Mouse (Mus musculus) kidney, adult 9 months (tissue): Measurements from ENCODE around the gene Myh14.

Experiments used
- DNase-seq: peaks from one replicate; pipeline ENCODE4 v3.0.0; 2022

The Myh14 gene

DNA sequence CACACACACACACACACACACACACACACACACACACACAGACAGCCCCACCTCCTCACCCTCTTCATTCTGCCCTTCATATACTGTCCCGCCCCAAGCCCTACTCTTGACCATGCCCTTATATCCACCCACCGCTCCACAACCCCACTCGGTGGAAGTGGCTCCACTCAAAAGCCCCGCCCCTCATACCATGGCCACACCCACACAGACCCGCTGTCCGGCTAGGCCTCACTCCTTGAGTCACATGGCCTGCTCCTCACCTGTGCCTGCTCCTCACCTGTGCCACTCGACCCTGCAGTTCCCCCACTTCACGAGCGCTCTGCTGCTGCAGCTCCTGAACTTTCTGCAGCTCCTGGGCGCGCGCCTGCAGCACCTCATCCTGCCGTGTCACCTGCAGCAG lies 40.2 kb downstream of the Myh14 start:
- no peak for DNase-seq

DNA sequence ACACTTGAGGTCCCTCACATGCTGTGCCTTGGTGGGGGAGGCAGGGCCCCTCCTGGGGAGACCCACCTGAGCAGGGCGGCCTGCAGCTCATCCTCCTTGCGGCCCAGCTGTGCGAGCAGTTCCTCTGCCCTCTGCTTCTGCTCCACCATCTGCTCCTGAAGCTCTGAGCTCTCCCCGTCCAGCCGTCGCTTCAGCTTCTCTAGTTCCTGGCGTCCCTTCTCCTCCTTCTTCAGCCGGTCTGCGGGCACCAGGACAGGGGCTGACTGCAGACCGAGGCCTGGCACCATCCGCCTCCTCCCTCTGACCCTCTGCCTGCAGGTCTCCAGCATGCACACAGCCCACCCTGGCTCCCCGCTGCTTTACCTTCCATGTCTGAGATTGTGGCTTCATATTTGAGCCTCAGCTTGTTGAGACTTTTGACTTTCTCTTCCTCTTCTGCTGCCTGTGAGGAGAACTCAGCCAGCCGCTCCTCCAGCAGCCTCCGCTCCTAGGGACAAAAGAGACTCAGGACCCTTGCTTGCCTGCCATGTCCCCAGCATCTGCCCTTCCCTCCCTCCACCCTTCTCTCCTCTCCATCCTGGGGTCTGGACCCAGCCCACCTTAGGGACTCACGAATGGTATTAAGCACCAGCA lies 42.1 kb downstream of the Myh14 start:
- DNase-seq = no peak

DNA sequence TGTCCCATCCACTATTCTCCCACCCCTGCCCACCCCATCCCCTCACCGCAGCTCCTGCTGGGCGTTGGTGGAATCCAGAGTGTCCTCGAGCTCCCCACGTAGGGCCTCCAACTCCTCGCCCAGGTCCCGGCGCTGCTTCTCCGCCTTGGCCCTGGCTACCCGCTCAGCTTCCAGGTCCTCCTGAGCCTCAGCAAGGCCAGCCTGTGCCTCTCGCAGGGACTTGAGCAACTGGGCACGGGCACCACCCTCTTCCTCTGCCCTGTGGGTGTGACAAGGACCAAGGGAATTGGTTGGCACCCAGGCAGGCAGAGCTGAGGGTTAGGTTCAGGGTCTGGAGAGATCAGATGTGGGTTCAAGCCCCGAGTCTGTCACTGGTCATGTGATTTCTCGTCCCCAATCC lies 43.7 kb downstream of the Myh14 start:
- DNase-seq = no peak

DNA sequence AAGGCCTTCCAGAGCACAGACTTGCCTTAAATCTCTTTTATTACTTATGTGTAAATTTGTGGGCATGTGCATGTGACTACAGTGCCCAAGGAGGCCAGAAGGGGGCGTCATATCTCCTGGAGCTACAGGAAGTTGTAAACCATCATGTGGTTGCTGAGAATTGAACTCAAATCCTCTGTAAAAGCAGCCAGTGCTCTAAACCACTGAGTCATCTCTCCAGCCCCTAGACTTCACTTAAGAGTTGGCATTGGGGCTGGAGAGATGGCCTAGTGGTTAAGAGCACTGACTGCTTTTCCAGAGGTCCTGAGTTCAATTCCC lies 44.6 kb downstream of the Myh14 start:
- no peak for DNase-seq

DNA sequence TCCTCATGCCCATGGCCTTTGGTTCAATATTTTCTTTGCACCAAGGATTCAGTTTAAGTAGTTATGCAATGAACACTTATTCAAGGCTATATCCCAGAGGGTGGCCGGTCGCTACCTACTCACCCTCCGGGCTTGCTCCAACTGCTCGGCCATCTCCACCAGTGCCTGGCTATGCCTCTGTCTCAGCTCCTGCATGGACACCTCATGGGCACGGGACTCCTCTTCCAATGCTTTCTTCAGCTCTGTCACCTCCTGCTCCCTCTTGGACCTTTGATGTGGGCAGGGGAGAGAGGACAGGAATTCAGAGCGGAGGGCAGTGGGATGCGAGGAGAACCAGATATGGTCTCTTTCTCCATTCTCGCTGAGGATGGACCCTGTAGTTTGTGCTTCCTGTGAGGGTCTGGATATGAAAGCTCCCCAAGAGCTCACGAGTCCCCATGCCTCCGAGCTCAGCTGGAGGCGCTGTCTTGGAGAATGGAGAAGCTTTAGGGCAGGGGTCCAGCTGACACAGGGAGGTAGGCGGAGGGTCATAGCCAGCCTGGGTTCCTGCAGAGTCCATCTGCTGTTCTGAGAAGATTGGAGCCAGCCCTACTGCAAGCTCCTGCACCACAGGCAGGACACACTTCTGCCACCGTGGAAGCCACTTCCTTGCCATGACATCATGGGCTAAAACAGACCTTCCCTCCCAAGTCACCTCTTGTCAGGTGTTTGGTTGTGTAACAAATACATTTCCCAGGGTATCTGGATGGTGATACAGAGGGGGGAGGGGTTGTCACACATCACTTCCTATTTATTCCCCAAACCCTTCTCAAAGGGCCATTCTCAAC lies 45.2 kb downstream of the Myh14 start:
- DNase-seq = no peak

DNA sequence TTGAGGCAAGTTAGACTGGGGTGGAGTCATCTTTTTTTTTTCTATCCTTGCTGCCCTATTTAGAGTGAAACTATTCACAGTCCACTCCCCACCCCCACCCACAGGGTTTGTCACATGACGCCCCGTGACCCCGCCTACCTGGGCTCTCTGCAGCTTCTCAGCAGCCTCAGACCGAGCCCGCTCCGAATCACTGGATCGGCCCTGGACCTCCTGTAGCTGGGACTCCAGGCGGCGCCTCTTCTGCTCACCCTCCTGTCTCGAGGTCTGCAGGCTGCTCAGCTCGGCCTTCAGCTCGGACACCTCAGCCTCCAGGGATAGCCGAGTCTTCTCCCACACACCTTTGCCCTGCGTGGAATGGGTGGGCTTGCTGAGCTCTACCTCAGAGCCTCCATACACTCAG lies 45.8 kb downstream of the Myh14 start:
- no peak for DNase-seq

DNA sequence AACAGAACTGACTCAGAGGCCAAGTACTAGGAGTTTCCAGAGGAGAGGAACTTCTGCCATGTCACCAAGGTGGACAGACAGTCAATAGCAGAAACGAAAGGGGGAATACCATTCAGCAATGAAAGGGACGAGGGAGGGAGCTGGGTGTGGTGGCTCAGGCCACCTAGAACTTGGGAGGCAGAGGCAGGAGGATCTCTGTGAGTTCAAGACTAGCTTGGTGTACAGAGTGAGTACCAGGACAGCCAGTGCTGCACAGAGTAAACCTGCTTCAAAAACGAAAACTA lies 46.2 kb downstream of the Myh14 start:
- DNase-seq = no peak

DNA sequence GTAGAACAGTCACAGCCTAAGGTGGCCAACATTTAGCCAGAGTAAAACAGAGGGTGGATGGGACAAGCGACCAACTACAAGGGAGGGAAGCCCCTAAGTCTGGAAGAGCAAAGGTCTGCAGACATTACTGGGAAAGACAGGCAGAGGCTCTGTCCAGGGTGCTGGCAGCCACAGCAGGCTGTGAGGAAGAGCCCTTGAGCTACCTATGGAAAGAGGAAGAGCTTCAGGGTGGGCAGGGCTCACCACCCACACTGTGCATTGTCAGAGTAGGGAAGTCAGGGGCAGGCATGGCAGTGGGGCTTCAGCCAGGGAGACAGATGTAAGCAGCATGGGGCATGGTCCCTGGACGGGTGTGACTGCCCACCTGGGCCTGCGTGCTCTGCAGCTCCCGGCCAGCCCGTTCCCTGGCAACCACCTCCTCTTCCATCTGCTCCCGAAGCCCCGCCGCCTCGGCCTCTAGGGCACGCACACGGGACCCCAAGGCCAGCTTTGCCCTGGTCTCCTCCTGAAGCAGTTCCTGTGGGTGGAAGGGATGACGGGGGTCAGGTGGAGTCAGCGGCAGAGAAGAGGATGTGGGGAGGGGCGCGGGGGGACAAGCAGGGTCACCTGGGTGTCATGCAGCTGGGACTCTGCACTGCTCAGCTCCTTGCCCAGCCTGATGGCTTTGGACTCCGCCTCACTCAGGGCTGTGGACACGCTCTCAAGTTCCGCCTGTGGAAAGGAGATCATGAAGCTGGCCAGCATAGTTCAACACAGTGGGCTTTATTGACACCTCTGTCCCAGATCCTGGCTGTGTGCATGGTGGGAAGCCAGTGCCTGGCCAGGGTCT lies 46.7 kb downstream of the Myh14 start:
- DNase-seq = no peak

DNA sequence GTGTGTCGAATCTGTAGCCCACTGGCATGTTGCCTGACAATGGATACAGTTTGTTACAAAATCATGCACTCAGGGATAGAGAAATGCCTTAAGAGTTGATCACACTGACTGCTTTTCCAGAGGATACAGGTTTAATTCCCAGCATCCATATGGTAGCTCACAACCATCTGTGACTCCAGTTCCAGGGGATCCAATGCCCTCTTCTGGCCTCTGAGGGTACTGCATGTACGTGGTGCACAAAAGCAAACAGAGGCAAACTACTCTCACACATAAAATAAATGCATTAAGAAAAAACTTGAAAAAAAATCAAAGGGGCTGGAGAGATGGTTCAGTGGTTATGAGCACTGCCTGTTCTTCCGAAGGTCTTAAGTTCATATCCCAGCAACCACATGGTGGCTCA lies 53.6 kb downstream of the Myh14 start:
- DNase-seq = no peak

DNA sequence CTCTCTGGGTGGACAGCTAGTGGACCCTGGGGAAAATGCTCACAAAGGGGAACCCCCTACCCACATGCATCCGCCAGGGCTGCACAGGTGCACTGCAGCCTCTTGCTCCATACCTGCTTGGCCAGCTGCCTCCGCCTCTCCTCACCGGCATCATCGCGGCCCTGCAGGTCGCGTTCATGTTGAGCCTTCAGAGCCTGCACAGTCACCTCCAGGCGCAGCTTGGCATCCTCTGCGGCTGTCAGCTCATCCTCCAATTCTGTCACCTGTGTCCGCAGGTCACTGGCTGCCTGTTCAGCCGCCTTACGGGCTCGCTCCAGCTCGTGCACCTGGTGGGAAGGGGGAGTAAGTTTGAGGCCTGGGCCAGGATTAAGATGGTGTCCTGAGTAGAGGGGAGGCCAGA lies 54.7 kb downstream of the Myh14 start:
- DNase-seq = no peak

DNA sequence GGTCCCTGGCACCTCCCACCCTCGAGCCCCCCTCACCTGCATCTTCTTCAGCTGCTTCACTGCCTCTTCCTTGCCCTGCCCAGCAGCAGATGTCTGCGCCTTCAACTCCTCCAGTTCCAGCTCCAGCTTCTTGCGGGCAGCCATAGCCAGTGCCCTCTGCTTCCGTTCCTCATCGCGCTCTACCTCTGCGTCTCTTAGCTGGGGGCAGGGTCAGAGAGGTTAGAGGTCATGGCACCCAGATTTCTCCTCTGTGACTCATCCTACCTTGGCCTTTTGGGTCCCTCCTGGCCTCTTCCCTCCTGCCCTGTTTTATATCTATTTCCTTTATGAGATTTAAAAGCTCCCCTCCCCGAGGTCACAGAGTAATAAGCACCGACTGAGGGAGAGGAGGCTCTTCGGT lies 55.3 kb downstream of the Myh14 start:
- DNase-seq = no peak

DNA sequence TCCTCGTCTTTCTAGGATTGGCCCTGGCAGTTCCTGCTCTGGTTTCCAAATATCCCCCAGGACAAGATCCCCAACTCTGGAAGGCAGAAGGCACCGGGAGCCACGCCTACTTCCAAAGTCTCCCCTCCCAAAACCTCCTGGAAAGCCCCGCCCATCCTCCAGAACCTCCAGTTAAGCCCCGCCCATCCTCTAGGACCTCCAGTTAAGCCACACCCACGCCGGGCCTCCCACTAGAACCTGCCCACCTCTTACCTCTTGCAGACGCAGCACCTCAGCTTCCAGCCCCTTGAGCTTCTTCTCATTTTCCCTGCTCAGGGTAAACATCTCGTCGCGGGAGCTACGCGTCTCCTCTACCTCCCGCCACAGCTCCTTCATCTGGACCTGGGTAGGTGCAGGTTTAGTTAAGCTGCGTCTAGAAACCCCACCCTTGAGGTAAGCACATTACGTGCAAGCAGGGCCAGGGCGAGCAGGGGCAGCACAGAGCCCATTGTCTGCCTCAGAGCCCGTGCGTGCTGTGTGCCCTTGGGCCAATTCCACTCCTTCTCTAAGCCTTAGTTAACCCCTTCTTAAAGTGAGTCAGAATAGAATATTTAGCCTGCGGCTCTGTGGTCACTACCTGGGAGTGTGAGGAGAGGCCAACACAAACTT lies 56.5 kb downstream of the Myh14 start:
- no peak for DNase-seq

DNA sequence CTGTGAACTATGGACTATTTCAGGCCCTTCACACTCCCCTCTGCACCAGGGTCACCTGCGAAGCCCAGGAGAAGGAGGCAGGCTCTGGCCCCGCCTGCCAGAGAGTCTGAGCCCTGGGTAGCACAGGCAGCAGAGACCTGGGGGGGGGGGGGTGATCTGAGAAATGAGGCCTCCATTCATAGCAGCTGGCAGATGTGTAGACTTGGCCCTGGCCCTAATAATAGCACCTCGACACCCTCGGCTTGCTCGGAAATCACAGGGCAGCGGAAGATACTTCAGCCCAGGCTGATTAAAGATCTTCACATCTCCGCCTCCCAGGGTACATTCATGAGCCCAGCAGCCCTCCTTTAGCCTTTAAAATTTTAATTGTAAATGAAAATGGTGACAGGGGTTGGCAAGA lies 58.5 kb downstream of the Myh14 start:
- no peak for DNase-seq

DNA sequence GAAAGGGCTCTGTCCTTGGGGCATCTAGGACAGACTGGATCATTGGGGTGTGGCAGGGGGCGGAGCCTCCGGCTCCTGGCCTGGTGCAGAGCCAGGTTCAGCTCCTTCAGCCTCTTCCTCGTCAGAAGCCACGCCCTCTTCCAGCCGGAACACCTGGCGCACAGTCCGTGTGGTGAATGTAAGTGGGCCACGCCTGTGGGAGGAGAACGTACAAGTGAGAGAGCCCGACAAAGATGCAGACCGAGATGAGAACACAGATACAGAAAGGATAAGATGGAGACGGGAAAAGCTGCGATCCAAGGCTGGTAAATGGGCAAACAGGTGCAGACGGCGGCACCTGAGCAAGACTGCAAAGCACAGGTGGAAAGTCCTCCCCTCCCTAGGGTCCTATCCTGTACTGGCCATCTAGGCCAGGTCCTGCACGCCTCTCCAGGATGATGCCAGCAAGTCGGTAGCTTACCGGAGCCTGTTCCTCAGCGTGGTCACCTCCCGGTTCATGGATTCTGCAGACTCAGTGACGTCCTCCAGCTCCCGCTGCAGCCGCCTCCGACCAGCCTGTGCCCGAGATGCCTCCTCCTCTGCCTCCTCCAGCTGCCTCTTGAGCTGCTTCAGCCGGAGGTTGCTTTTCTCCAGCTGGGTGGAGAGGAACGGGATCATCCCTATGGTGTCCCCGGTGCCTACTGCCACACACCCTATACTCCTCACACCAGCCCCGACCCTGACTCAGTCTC lies 64.3 kb downstream of the Myh14 start:
- DNase-seq = no peak

DNA sequence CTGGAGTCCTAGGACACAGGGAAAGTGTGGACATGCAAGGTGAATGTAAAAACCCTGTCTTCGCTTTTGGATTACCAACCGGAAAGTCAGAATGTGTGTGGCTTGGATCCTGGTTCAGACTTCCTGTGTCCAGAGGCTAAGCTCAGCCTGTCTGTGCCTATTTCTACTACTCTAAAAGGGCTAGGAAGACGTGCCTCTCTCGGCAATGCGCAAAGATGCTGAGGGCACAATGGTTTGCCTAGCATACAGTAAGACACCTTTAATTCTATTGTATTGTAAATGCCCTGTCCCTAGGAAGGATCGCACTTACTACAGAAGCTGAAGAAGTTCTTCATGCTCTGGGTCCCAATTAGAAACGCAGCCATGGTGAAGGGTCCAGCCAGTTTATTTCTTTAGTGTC lies 65.2 kb downstream of the Myh14 start:
- no peak for DNase-seq

DNA sequence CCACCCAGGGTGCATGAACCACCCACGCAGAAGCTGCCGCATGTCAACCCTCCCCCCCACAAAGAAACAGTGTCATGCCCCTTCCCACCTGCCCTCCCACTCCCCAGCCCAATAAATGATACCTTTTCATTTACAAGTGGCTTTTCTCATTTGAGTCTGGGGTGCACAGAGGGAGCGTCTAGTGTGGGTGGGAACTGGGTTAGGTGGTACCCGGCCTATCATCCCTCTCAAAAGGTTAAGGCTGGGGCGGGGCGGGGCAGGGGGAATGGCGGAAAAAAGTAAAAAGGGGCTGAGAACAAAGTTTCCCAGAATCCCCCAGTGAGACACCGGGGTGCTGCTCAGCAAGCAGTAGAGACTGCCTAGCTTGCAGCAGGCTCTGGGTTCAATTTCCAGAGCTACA lies 66.0 kb downstream of the Myh14 start:
- DNase-seq = no peak

DNA sequence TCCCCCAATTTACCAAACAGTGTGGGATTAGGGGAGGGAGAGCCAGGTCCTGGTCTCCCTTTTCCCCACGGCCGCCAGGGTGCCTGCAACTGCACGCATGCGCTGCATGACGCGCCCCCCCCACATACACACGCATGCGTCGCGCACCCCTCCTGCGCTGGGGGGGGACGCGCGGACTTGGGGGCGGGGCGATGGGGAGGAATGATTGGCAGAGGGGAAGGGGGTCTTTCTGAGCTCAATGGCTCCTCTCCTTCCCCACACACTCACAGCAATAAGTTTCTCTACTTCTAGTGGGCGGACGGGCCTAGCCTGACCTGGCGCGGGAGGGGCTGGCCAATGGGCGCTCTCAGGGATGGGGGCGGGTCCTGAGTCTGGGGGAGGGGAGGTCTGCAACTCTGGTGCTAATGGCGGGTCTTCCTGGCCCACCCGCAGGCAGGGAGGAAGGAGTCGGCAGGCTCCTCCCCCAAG lies 66.5 kb downstream of the Myh14 start:
- no peak for DNase-seq

DNA sequence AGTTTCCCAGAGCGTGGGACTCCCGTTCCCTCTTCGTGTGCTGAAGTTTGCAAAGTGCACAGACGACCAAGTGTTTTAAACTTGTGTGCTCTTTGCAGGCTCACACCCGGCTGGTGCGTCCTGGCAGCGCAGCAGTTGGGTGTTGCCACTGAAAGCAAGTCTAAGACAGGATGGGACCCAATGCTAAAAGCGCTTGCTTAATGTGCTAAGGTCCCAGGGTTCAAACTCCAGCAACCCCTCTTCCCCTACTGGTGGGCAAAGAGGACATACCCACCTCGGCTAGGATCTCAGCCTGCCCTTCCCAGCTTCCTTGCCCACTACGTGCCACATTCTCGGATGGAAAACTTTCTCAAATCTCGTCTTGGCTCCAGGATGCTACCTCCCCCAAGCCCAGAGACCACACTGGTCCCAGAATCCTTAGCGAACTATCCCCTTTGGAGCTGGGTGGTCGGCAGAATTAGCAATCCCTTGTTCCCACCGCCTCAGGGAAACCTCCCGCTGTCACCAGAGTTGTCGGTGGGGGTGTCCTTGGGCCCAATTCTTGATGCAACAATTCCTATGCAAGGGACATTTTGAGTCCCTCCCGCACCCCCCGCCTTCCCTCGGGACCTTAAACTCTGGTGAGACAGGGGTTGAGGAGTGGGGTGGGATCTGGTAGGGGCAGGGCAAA lies 67.3 kb downstream of the Myh14 start:
- no peak for DNase-seq

DNA sequence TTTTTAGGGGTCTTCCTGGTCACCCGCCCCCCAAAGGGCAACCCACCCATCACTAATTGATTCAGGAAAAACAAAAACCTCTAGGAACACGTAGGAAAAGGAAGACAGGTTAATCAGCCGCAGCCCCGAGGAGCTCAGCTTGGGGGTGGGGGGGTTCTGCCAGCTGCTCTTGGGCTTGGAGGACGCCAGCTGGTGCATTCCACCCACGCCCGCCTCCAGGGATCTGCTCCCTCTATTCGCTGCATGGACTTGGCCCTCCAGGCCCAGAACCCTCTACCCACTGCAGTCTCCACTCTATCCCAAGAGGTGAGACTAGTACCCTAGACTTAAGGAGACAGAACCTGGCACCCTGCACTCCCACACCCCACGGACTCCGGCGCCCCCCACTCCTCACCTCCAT lies 68.2 kb downstream of the Myh14 start:
- no peak for DNase-seq

DNA sequence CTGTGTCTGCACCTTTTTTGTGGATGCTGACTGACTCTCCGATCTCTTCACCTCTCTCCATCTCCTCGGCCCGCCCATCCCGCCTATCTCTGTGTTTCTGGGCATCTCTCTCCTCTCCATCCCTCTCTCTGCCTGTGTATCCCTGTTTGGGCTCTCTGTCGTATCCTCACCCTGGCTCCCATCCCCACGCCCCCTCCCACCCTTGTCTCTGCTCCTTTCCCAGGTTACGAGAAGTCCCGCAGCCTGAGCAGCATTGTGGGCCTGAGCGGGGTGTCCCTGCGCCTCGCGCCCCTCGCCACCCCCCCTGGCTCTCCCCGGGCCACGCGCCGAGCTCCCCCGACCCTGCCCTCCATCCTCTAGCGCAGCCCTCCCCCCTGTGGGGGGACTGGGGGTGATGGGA lies 69.0 kb downstream of the Myh14 start:
- DNase-seq = no peak

DNA sequence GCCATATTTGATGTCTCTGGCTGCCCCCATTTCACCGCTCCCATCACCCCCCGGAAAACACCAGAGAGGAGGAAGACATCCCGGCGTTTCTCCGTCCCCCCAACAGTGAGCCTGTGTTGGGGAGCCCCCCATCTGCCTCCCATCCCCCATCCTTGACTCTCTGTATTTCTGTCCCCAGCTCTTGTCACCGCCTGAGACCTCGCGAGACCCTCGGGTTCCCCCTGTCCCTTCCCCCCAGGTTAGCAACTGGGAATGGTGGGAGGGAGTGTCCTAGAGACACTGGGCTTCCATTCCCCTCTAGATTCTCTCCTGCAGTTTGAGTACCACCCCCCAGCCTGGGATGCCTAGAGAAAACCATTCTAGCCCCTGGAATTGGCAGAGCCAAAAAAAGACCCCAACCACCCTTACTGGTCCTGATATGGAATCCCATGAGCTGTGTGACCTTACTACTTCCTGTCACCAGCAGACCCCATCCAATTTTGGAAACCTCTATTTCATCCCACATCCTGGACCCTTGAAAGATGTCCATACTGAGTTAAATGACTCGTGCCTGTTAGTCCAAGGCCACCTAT lies 69.9 kb downstream of the Myh14 start:
- DNase-seq = no peak

DNA sequence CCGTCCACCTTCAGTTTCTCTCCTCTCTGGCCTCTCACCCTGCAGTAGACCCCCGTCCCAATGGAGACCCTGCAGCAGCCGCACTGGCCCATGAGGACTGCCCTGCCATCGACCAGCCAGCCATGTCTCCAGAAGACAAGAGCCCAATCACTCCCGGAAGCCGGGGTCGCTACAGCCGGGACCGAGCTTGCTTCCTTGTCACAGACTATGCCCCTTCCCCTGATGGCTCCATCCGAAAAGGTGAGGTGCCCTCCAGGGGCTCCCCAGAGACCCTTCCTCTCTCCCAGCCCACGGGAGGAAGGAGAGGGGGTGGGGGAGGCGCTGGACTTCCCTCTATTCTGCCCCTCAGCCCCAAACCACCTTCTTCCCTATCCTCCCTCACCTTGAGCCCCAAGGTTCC lies 72.3 kb downstream of the Myh14 start:
- no peak for DNase-seq
